In the genomic region with DNA sequence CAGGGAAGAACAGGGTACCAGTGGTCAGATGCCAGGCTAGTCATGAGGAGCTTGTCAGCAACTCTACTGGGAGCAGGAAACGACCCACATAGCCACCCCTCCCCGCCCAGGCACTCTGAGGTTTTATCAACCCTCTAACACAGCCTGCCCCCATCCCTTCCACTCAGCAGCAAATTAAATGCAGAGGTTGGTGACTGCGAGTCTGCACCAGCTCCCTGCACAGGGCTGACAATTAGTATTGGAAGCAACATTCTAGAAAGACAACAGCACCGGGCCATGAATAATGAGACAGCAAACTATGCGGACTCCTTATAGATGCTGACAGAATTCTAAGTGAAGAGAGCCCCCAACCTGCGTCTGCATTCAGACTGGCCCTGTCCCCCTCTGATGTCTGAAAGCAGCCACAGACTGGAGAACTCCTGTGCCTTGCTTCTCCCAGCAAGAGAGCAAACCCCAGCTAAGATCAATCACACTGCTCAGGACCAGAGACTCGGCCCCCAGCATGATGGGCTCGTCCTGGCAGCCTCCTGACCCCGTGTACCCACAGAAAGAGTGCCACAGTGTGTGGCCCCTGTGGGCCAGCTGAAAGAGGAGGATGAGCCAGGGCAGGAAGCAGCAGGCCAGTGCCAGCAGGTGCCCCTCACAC, we compare ENCODE assay signal across 13 mouse cellular contexts. TPM values are rescaled to one million over a fixed set of nuclear protein-coding genes. Genes with fewer than 3 reads are reported as not detected.
DNase-seq lines count a peak whose midpoint lies in the region; ATAC-seq and TF ChIP-seq lines count a peak whose summit lies in the region.
"Had no signal": no experiment of that assay in that cellular context is flagged by ENCODE, and none has a peak within 500 bp of the region (broad histone marks: within the 10 kb centered on the region; RNA-seq: fewer than 3 reads in every experiment).

No protein-coding gene starts in this region.

- H3K9ac ChIP-seq in intestine, embryonic 15.5 days, result no peak overlapping the region
- H3K9ac ChIP-seq in intestine, postnatal 0 days (ENCODE audit: low read depth, low read length), result no peak overlapping the region
- no peak overlapping the region; the same call in 1 of the 2 replicates for H3K9ac ChIP-seq in embryonic facial prominence, embryonic 12.5 days
- H3K9ac ChIP-seq in hindbrain, embryonic 12.5 days, result peak overlapping the region; percentile 8; the same call in 1 of the 2 replicates
- H3K9ac ChIP-seq in midbrain, embryonic 11.5 days (ENCODE audit: low read length), result no peak overlapping the region

- TF ChIP-seq CTCF in intestine, postnatal 0 days (IDR thresholded peaks at IDR 0.05; ENCODE audit: low read depth), result no peak

- peaks cover 9% of the 10 kb centered on the region; the same call in 1 of the 2 replicates for H3K4me1 ChIP-seq in intestine, embryonic 15.5 days (replicated peaks)
- 0 out of 2 replicates have a peak, but pooled peaks cover 3% of the 10 kb centered on the region for H3K4me1 ChIP-seq in intestine, postnatal 0 days (replicated peaks; ENCODE audit: control insufficient read depth, insufficient read depth, low read length)
- H3K4me1 ChIP-seq in embryonic facial prominence, embryonic 12.5 days, result peaks cover 9% of the 10 kb centered on the region
- H3K4me1 ChIP-seq in hindbrain, embryonic 12.5 days, result peaks cover 19% of the 10 kb centered on the region
- H3K4me1 ChIP-seq in midbrain, embryonic 11.5 days (ENCODE audit: control insufficient read depth, insufficient read depth, low read length), result peaks cover 8% of the 10 kb centered on the region

- H3K9me3 ChIP-seq in intestine, embryonic 15.5 days, result no peaks in the 10 kb centered on the region
- H3K9me3 ChIP-seq in intestine, postnatal 0 days (ENCODE audit: control insufficient read depth), result 0 out of 2 replicates have a peak, but pooled peaks cover 7% of the 10 kb centered on the region
- no peaks in the 10 kb centered on the region for H3K9me3 ChIP-seq in embryonic facial prominence, embryonic 12.5 days
- no peaks in the 10 kb centered on the region; the same call in 1 of the 2 replicates for H3K9me3 ChIP-seq in hindbrain, embryonic 12.5 days (replicated peaks)
- H3K9me3 ChIP-seq in midbrain, embryonic 11.5 days (ENCODE audit: control insufficient read depth, low read length), result no peaks in the 10 kb centered on the region

- no peak for ATAC-seq in intestine, embryonic 15.5 days
- no peak for ATAC-seq in intestine, postnatal 0 days
- peak; percentile 56; the same call in 1 of the 2 replicates for ATAC-seq in embryonic facial prominence, embryonic 12.5 days (ENCODE audit: insufficient number of reproducible peaks, insufficient read depth, low FRiP score, low TSS enrichment)
- ATAC-seq in hindbrain, embryonic 12.5 days (ENCODE audit: low FRiP score), result 0 out of 2 replicates have a peak, but pooled peaks have one; percentile 43
- no peak for ATAC-seq in midbrain, embryonic 11.5 days (ENCODE audit: low FRiP score)

- H3K27ac ChIP-seq in intestine, embryonic 15.5 days, result peak overlapping the region; percentile 91; the same call in 1 of the 2 replicates
- no peak overlapping the region for H3K27ac ChIP-seq in intestine, postnatal 0 days (ENCODE audit: low read depth, low read length)
- H3K27ac ChIP-seq in embryonic facial prominence, embryonic 12.5 days, result no peak overlapping the region
- H3K27ac ChIP-seq in hindbrain, embryonic 12.5 days, result peak overlapping the region; percentile 18
- no peak overlapping the region for H3K27ac ChIP-seq in midbrain, embryonic 11.5 days (ENCODE audit: low read depth, low read length)

- no peak overlapping the region for H3K4me3 ChIP-seq in intestine, embryonic 15.5 days (replicated peaks)
- no peak overlapping the region for H3K4me3 ChIP-seq in intestine, postnatal 0 days (ENCODE audit: low read depth, low read length)
- H3K4me3 ChIP-seq in embryonic facial prominence, embryonic 12.5 days, result no peak overlapping the region
- no peak overlapping the region for H3K4me3 ChIP-seq in hindbrain, embryonic 12.5 days
- H3K4me3 ChIP-seq in midbrain, embryonic 11.5 days (ENCODE audit: low read depth, low read length), result no peak overlapping the region
- H3K4me3 ChIP-seq: erythroblast, embryonic 14.5 days had no signal

- no peaks in the 10 kb centered on the region for H3K27me3 ChIP-seq in intestine, embryonic 15.5 days (replicated peaks)
- no peaks in the 10 kb centered on the region for H3K27me3 ChIP-seq in intestine, postnatal 0 days (replicated peaks; ENCODE audit: control insufficient read depth, insufficient read depth, low read length)
- no peaks in the 10 kb centered on the region for H3K27me3 ChIP-seq in embryonic facial prominence, embryonic 12.5 days
- H3K27me3 ChIP-seq in hindbrain, embryonic 12.5 days, result no peaks in the 10 kb centered on the region
- no peaks in the 10 kb centered on the region for H3K27me3 ChIP-seq in midbrain, embryonic 11.5 days (ENCODE audit: control insufficient read depth, insufficient read depth, low read length)

- H3K36me3 ChIP-seq in intestine, embryonic 15.5 days, result no peaks in the 10 kb centered on the region
- no peaks in the 10 kb centered on the region for H3K36me3 ChIP-seq in intestine, postnatal 0 days (ENCODE audit: control insufficient read depth, insufficient read depth)
- H3K36me3 ChIP-seq in embryonic facial prominence, embryonic 12.5 days, result no peaks in the 10 kb centered on the region
- H3K36me3 ChIP-seq in hindbrain, embryonic 12.5 days, result no peaks in the 10 kb centered on the region
- H3K36me3 ChIP-seq in midbrain, embryonic 11.5 days (ENCODE audit: control insufficient read depth, insufficient read depth, low read length), result no peaks in the 10 kb centered on the region

- H3K4me2 ChIP-seq in intestine, embryonic 15.5 days (replicated peaks), result no peak overlapping the region
- H3K4me2 ChIP-seq in intestine, postnatal 0 days (replicated peaks; ENCODE audit: low read depth), result no peak overlapping the region
- H3K4me2 ChIP-seq in embryonic facial prominence, embryonic 12.5 days (replicated peaks), result 0 out of 2 replicates have a peak overlapping the region, but pooled peaks have one; percentile 9
- H3K4me2 ChIP-seq in hindbrain, embryonic 12.5 days (replicated peaks), result no peak overlapping the region
- no peak overlapping the region for H3K4me2 ChIP-seq in midbrain, embryonic 11.5 days

- peak; percentile 86 for DNase-seq in midbrain, embryonic 11.5 days (ENCODE audit: low spot score, missing footprints)
- DNase-seq in kidney, postnatal 10 days, result no peak
- DNase-seq in thymus, postnatal 14 days, result no peak
- DNase-seq: gastrocnemius, postnatal 36 days; kidney, adult 8-10 months; lung, postnatal 14 days; right cerebral cortex, postnatal 14 days had no signal

- 39% methylated on average over 9 of the region's 9 CpGs for WGBS in intestine, embryonic 15.5 days
- WGBS in intestine, postnatal 0 days, result 44% methylated on average over 9 of the region's 9 CpGs
- WGBS in embryonic facial prominence, embryonic 12.5 days, result 15% methylated on average over 9 of the region's 9 CpGs
- WGBS in hindbrain, embryonic 12.5 days, result 9% methylated on average over 9 of the region's 9 CpGs
- WGBS in midbrain, embryonic 11.5 days, result 16% methylated on average over 9 of the region's 9 CpGs

RNA-seq across cellular contexts. Expression of a gene that starts 7.7 kb away (rescaled TPM):
- polyA plus RNA-seq in intestine, embryonic 15.5 days (2015; fragmentation: Nextera tagmentation; extraction: Ambion mirVana), result 18.2 and 19.7 TPM in 2 replicates
- 10.5 and 12.9 TPM in 2 replicates for polyA plus RNA-seq in intestine, postnatal 0 days (2015; fragmentation: Nextera tagmentation; extraction: Ambion mirVana)
- 3.7 TPM in 2 replicates for polyA plus RNA-seq in embryonic facial prominence, embryonic 12.5 days (2016; fragmentation: Nextera tagmentation; extraction: Ambion mirVana)
- 2.6 and 2.9 TPM in 2 replicates for polyA plus RNA-seq in hindbrain, embryonic 12.5 days (2016; fragmentation: Nextera tagmentation; extraction: Ambion mirVana)
- 0.66 and 1.1 TPM in 2 replicates for polyA plus RNA-seq in midbrain, embryonic 11.5 days (2014; fragmentation: Nextera tagmentation; extraction: Ambion mirVana)
- polyA plus RNA-seq: erythroblast, embryonic 14.5 days had no signal

RNA-seq across cellular contexts. Expression of a gene that starts 53.8 kb away (rescaled TPM):
- 2.6 and 4.0 TPM in 2 replicates for polyA plus RNA-seq in intestine, embryonic 15.5 days (2015; fragmentation: Nextera tagmentation; extraction: Ambion mirVana)
- 0.17 TPM in 1 of 2 replicates, not detected in the other for polyA plus RNA-seq in intestine, postnatal 0 days (2015; fragmentation: Nextera tagmentation; extraction: Ambion mirVana)
- 0.29 and 1.0 TPM in 2 replicates for polyA plus RNA-seq in embryonic facial prominence, embryonic 12.5 days (2016; fragmentation: Nextera tagmentation; extraction: Ambion mirVana)
- 2.0 and 3.7 TPM in 2 replicates for polyA plus RNA-seq in hindbrain, embryonic 12.5 days (2016; fragmentation: Nextera tagmentation; extraction: Ambion mirVana)
- 0.23 TPM in 1 of 2 replicates, not detected in the other for polyA plus RNA-seq in midbrain, embryonic 11.5 days (2014; fragmentation: Nextera tagmentation; extraction: Ambion mirVana)
- polyA plus RNA-seq: erythroblast, embryonic 14.5 days; neural tube, embryonic 11.5 days had no signal

Comparison
In these comparisons a context has a peak if more than half of its experiments do, and no peak if none do; other contexts are left out.
1. H3K27ac ChIP-seq: peak in intestine, embryonic 15.5 days (single experiment) and hindbrain, embryonic 12.5 days (single experiment); none in intestine, postnatal 0 days (single experiment), embryonic facial prominence, embryonic 12.5 days (single experiment) and midbrain, embryonic 11.5 days (single experiment).
2. ATAC-seq: peak in embryonic facial prominence, embryonic 12.5 days (single experiment) and hindbrain, embryonic 12.5 days (single experiment); none in intestine, embryonic 15.5 days (single experiment), intestine, postnatal 0 days (single experiment) and midbrain, embryonic 11.5 days (single experiment).